Mouse (Mus musculus) G1E (cell line): ENCODE data around the gene C530008M17Rik.

Experiments
- CTCF ChIP-seq: IDR thresholded peaks from 2 replicates; pipeline ENCODE4 v1.5.1; 2012; ENCODE audit warnings: low read depth, low read length, inconsistent platforms, mixed read lengths
- GATA1 ChIP-seq: IDR thresholded peaks from 2 replicates; pipeline ENCODE4 v1.6.1; 2012; ENCODE audit warnings: borderline replicate concordance, low read length, inconsistent platforms, mixed read lengths
- TAL1 ChIP-seq: conservative IDR thresholded peaks from 2 replicates; pipeline ENCODE4 v1.6.1; 2012; ENCODE audit warnings: low read depth, low read length, inconsistent platforms, mixed read lengths

DNA sequence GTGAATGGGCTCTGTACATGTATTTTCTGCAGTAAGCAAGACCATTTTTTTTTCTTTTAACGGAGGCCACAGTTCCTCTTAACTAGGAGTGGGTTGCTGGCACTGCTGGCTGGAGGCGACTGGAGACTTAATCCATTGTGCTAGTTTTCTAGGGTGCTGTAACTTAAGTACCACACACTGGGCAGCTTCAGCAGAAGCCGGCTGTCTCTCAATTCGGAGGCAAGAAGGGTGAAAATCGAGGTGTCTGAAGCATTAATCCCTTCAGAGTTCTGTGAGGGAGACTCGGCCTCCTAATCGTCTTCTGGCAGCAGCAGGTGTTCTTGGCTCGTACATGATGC, 126.8 kb downstream of the C530008M17Rik start:
- TF ChIP-seq CTCF, result no peak
- TF ChIP-seq GATA1, result no peak
- no peak for TF ChIP-seq TAL1
